Mouse (Mus musculus) myocyte (in vitro differentiated cells): ENCODE results near the gene Sod3. TPM values are rescaled to one million over a fixed set of nuclear protein-coding genes. Genes with fewer than 3 reads are reported as not detected.

Source experiments
- H3K27me3 ChIP-seq: one replicate; pipeline ENCODE4 v1.6.1; 2011; ENCODE audit not compliant: control insufficient read depth, insufficient read depth, insufficient read length
- H3K36me3 ChIP-seq: one replicate; pipeline ENCODE4 v1.6.1; 2011; ENCODE audit not compliant: control insufficient read depth, insufficient read depth
- H3K4me2 ChIP-seq: one replicate; pipeline ENCODE4 v1.6.1; 2011; ENCODE audit warnings: low read depth, control low read depth
- H3K4me3 ChIP-seq: one replicate; pipeline ENCODE4 v1.5.1; 2011; ENCODE audit warnings: mild to moderate bottlenecking, control low read depth, moderate library complexity
- H3K79me2 ChIP-seq: one replicate; pipeline ENCODE4 v1.6.1; 2011; ENCODE audit not compliant: control insufficient read depth, insufficient read depth
- H3ac ChIP-seq: one replicate; pipeline ENCODE4 v1.6.1; 2011; ENCODE audit not compliant: control insufficient read depth, insufficient read length
- CEBPB ChIP-seq: IDR thresholded peaks from 2 replicates; pipeline ENCODE4 v1.6.1; 2011; ENCODE audit warnings: mild to moderate bottlenecking, moderate library complexity; ENCODE audit not compliant: poor library complexity, insufficient read depth, severe bottlenecking
- E2F4 ChIP-seq: IDR thresholded peaks from one replicate; pipeline ENCODE4 v1.6.1; 2011; ENCODE audit warnings: mild to moderate bottlenecking, control low read depth, moderate library complexity; ENCODE audit not compliant: insufficient read depth
- MAX ChIP-seq: IDR thresholded peaks from one replicate; pipeline ENCODE4 v1.6.1; 2011; ENCODE audit warnings: low read depth, mild to moderate bottlenecking, control low read depth
- MYOD1 ChIP-seq, 3 experiments: IDR thresholded peaks; one replicate each; pipeline ENCODE4 v1.6.1; 2011; ENCODE audit warnings: control low read depth in 2 of 3, low read depth in 2 of 3, mild to moderate bottlenecking in 2 of 3, moderate library complexity in 1 of 3; ENCODE audit not compliant: insufficient read length in 2 of 3, control insufficient read depth in 1 of 3
- MYOG ChIP-seq, 3 experiments: IDR thresholded peaks; one replicate each; pipeline ENCODE4 v1.6.1; 2011; ENCODE audit warnings: control low read depth in 2 of 3, low read depth in 2 of 3, mild to moderate bottlenecking in 2 of 3; ENCODE audit not compliant: insufficient read length in 2 of 3, control insufficient read depth in 1 of 3, insufficient read depth in 1 of 3
- REST ChIP-seq: IDR thresholded peaks from one replicate; pipeline ENCODE4 v1.6.1; 2011; ENCODE audit warnings: mild to moderate bottlenecking, control low read depth, moderate library complexity; ENCODE audit not compliant: insufficient read depth, insufficient read length
- SRF ChIP-seq: IDR thresholded peaks from one replicate; pipeline ENCODE4 v1.6.1; 2011; ENCODE audit warnings: low read depth; ENCODE audit not compliant: control insufficient read depth, insufficient read length
- TCF3 ChIP-seq: IDR thresholded peaks from one replicate; pipeline ENCODE4 v1.6.1; 2011; ENCODE audit warnings: low read depth, control low read depth; ENCODE audit not compliant: insufficient read length
- USF1 ChIP-seq: IDR thresholded peaks from one replicate; pipeline ENCODE4 v1.6.1; 2011; ENCODE audit warnings: low read depth, mild to moderate bottlenecking, control low read depth, moderate library complexity
- polyA plus RNA-seq: library from polyadenylated mRNA; unstranded; fragments of >200 nt; fragmentation: generic; extraction: Trizol; gene quantifications from one replicate; pipeline ENCODE4 v1.2.1, GENCODE M21; 2012; ENCODE audit warnings: missing spikeins

Gene Sod3
- polyA plus RNA-seq, 1 experiment = 10.9 TPM

- H3K79me2 ChIP-seq = no peaks in the 10 kb centered on the region
- H3K4me3 ChIP-seq = no peak overlapping the region
- H3K36me3 ChIP-seq = no peaks in the 10 kb centered on the region
- H3K27me3 ChIP-seq = no peaks in the 10 kb centered on the region
- H3ac ChIP-seq = no peak overlapping the region
- no peak overlapping the region for H3K4me2 ChIP-seq
- TF ChIP-seq MAX (no peak), USF1 (no peak), CEBPB (no peak), TCF3 (no peak), MYOD1 (IDR thresholded peaks at IDR 0.05; ENCODE audit: control insufficient read depth in 1 of 3, insufficient read length in 2 of 3, low read depth in 2 of 3) (no peak), MYOG (IDR thresholded peaks at IDR 0.05; ENCODE audit: control insufficient read depth in 1 of 3, insufficient read depth in 1 of 3, insufficient read length in 2 of 3, low read depth in 2 of 3) (no peak), E2F4 (no peak), REST (no peak), SRF (no peak)
Measured at GRCm38 (mm10) chr5:52416485-52416884, 52.9 kb downstream of the Sod3 start.

Other genes starting within 250 kb of the Sod3 start
- 39.0 TPM for gene Dhx15, start 173.3 kb upstream of the Sod3 start, polyA plus RNA-seq
- not detected for gene Ccdc149, start 107.7 kb downstream of the Sod3 start, polyA plus RNA-seq
- gene Lgi2, start 202.7 kb downstream of the Sod3 start, polyA plus RNA-seq = 0.01 TPM